Mouse (Mus musculus): ENCODE measurements around the gene Mybpc2.

- TF ChIP-seq GATA1 (IDR thresholded peaks at IDR 0.05; ENCODE audit: borderline replicate concordance, low read length) = no peak
- no peak for TF ChIP-seq CTCF (IDR thresholded peaks at IDR 0.05; ENCODE audit: low read depth, low read length)
- no peak for TF ChIP-seq GATA2 (IDR thresholded peaks at IDR 0.05; ENCODE audit: borderline replicate concordance, low read depth, low read length)
Measured at GRCm38 (mm10) chr7:44464511-44464910, 59.9 kb downstream of the Mybpc2 start.

Measured in G1E (cell line).